Mouse (Mus musculus) embryonic facial prominence, embryonic 11.5 days (tissue): ENCODE results near the gene Olfr605. TPM values are rescaled to one million over a fixed set of nuclear protein-coding genes. Genes with fewer than 3 reads are reported as not detected.

Experiments
- ATAC-seq: fragments of 200-750 bp; cut with Nextera tagmentation; replicated peaks from 2 replicates; pipeline ENCODE4 v1.8.0; 2017; ENCODE audit warnings: low read depth; ENCODE audit not compliant: insufficient number of reproducible peaks, low FRiP score, low TSS enrichment
- DNase-seq: peaks from one replicate; pipeline ENCODE4 v3.0.0-alpha.2; 2015; ENCODE audit warnings: low spot score
- H3K27ac ChIP-seq: fragments of 300-500 bp; sonication (generic); replicated peaks from 2 replicates; pipeline ENCODE4 v1.5.1; 2014; ENCODE audit warnings: mild to moderate bottlenecking, low read depth, low read length, control low read depth
- H3K27me3 ChIP-seq: fragments of 300-500 bp; sonication (generic); 2 replicates; pipeline ENCODE4 v1.6.1; 2014; ENCODE audit warnings: mild to moderate bottlenecking, low read length, moderate library complexity, mixed read lengths; ENCODE audit not compliant: control insufficient read depth, insufficient read depth
- H3K36me3 ChIP-seq: fragments of 300-500 bp; sonication (generic); replicated peaks from 2 replicates; pipeline ENCODE4 v1.6.1; 2014; ENCODE audit warnings: low read depth, mild to moderate bottlenecking, low read length, moderate library complexity, mixed read lengths; ENCODE audit not compliant: control insufficient read depth, insufficient read depth
- H3K4me1 ChIP-seq: fragments of 300-500 bp; sonication (generic); 2 replicates; pipeline ENCODE4 v1.6.1; 2014; ENCODE audit warnings: low read length, mixed read lengths; ENCODE audit not compliant: control insufficient read depth, insufficient read depth
- H3K4me2 ChIP-seq: fragments of 300-500 bp; sonication (generic); 2 replicates; pipeline ENCODE4 v1.6.1; 2014; ENCODE audit warnings: low read depth, mild to moderate bottlenecking, control low read depth, low read length, moderate library complexity
- H3K4me3 ChIP-seq: fragments of 300-500 bp; sonication (generic); 2 replicates; pipeline ENCODE4 v1.5.1; 2014; ENCODE audit warnings: low read depth, low read length, control low read depth
- H3K9ac ChIP-seq: fragments of 300-500 bp; sonication (generic); replicated peaks from 2 replicates; pipeline ENCODE4 v1.6.1; 2014; ENCODE audit warnings: mild to moderate bottlenecking, control low read depth, low read length
- H3K9me3 ChIP-seq: fragments of 300-500 bp; sonication (generic); replicated peaks from 2 replicates; pipeline ENCODE4 v1.6.1; 2016; ENCODE audit warnings: mild to moderate bottlenecking, low read length, inconsistent platforms, mixed read lengths; ENCODE audit not compliant: control insufficient read depth
- microRNA-seq: library from miRNA; unstranded; fragments of <30 nt; microRNA quantifications from one replicate; pipeline ENCODE4, GENCODE M21; 2016; ENCODE audit warnings: borderline number of aligned reads
- polyA plus RNA-seq: library from polyadenylated mRNA; unstranded; fragments of >200 nt; fragmentation: Nextera tagmentation; extraction: Ambion mirVana; gene quantifications from 2 replicates; pipeline ENCODE4 v1.2.1, GENCODE M21; 2014

Olfr605 gene
- polyA plus RNA-seq, 1 experiment from 2014 or later = not detected

GRCm38 (mm10) chr7:103397758-103398157, 47.5 kb downstream of the Olfr605 start:
- H3K4me2 ChIP-seq = no peak overlapping the region
- no peak for ATAC-seq
- no peaks in the 10 kb centered on the region for H3K9me3 ChIP-seq
- DNase-seq = no peak
- H3K9ac ChIP-seq = no peak overlapping the region
- H3K4me1 ChIP-seq = no peaks in the 10 kb centered on the region
- no peaks in the 10 kb centered on the region for H3K36me3 ChIP-seq
- H3K27ac ChIP-seq = no peak overlapping the region
- no peak overlapping the region for H3K4me3 ChIP-seq
- H3K27me3 ChIP-seq = no peaks in the 10 kb centered on the region

Small RNAs within 50 kb of the gene (microRNA-seq; reads per million reads assigned to microRNA genes)
- not detected for gene Gm25774

Other genes starting within 250 kb of the Olfr605 start
- gene Olfr593, start 233.6 kb downstream of the Olfr605 start, polyA plus RNA-seq = not detected in 2 replicates
- not detected in 2 replicates for gene Olfr594, start 228.4 kb downstream of the Olfr605 start, polyA plus RNA-seq
- gene Usp17ld, start 192.9 kb downstream of the Olfr605 start, polyA plus RNA-seq = not detected in 2 replicates
- gene Olfr596, start 139.8 kb downstream of the Olfr605 start, polyA plus RNA-seq = not detected in 2 replicates
- gene Olfr597, start 129.1 kb downstream of the Olfr605 start, polyA plus RNA-seq = not detected in 2 replicates
- gene Olfr598, start 121.9 kb downstream of the Olfr605 start, polyA plus RNA-seq = not detected in 2 replicates
- not detected in 2 replicates for gene Olfr599, start 109.5 kb downstream of the Olfr605 start, polyA plus RNA-seq
- not detected in 2 replicates for gene Olfr600, start 95.8 kb downstream of the Olfr605 start, polyA plus RNA-seq
- not detected in 2 replicates for gene Olfr601, start 82.8 kb downstream of the Olfr605 start, polyA plus RNA-seq
- not detected in 2 replicates for gene Olfr603, start 59.3 kb downstream of the Olfr605 start, polyA plus RNA-seq
- not detected in 2 replicates for gene Usp17lc, start 30.4 kb downstream of the Olfr605 start, polyA plus RNA-seq
- gene Olfr606, start 3.6 kb upstream of the Olfr605 start, polyA plus RNA-seq = not detected in 2 replicates
- gene Olfr607, start 18.7 kb upstream of the Olfr605 start, polyA plus RNA-seq = not detected in 2 replicates
- not detected in 2 replicates for gene Olfr608, start 24.4 kb upstream of the Olfr605 start, polyA plus RNA-seq
- gene Olfr609, start 52.6 kb upstream of the Olfr605 start, polyA plus RNA-seq = not detected in 2 replicates
- not detected in 2 replicates for gene Olfr610, start 66.7 kb upstream of the Olfr605 start, polyA plus RNA-seq
- gene Olfr611, start 75.4 kb upstream of the Olfr605 start, polyA plus RNA-seq = not detected in 2 replicates
- not detected in 2 replicates for gene Olfr612, start 97.3 kb upstream of the Olfr605 start, polyA plus RNA-seq
- gene Olfr613, start 102.6 kb upstream of the Olfr605 start, polyA plus RNA-seq = not detected in 2 replicates
- not detected in 2 replicates for gene Olfr615, start 110.6 kb upstream of the Olfr605 start, polyA plus RNA-seq
- gene Olfr616, start 123.7 kb upstream of the Olfr605 start, polyA plus RNA-seq = not detected in 2 replicates
- not detected in 2 replicates for gene Olfr617, start 127.6 kb upstream of the Olfr605 start, polyA plus RNA-seq
- gene Olfr618, start 144.7 kb upstream of the Olfr605 start, polyA plus RNA-seq = not detected in 2 replicates
- gene Olfr619, start 155.1 kb upstream of the Olfr605 start, polyA plus RNA-seq = not detected in 2 replicates
- not detected in 2 replicates for gene Olfr620, start 167.1 kb upstream of the Olfr605 start, polyA plus RNA-seq
- not detected in 2 replicates for gene Olfr622, start 197.3 kb upstream of the Olfr605 start, polyA plus RNA-seq
- gene Olfr623, start 218.3 kb upstream of the Olfr605 start, polyA plus RNA-seq = not detected in 2 replicates
- gene Olfr624, start 225.8 kb upstream of the Olfr605 start, polyA plus RNA-seq = 0.03 and 0.08 TPM in 2 replicates
- gene Olfr625-ps1, start 237.3 kb upstream of the Olfr605 start, polyA plus RNA-seq = not detected in 2 replicates